In genomic region chrX:136138827-136139639, GRCm38 (mm10) we compare ENCODE assay signal across 9 mouse cellular contexts. TPM values are rescaled to one million over a fixed set of nuclear protein-coding genes. Genes with fewer than 3 reads are reported as not detected.
DNase-seq lines count a peak whose midpoint lies in the region; ATAC-seq lines count a peak whose summit lies in the region.
"Not testable (repeated sequence)": the region's sequence is repeated elsewhere in the genome, so short reads cannot be mapped to it uniquely, and the experiment has no call there.
"Had no signal": no experiment of that assay in that cellular context is flagged by ENCODE, and none has a peak within 500 bp of the region (broad histone marks: within the 10 kb centered on the region; RNA-seq: fewer than 3 reads in every experiment).

Gene Bex4 (plus strand): TSS chrX:136138996.

- peak within 1 kb of the TSS; percentile 33 for H3K4me3 ChIP-seq in embryonic facial prominence, embryonic 14.5 days (ENCODE audit: low read depth, low read length)
- H3K4me3 ChIP-seq in heart, embryonic 10.5 days = peak within 1 kb of the TSS; percentile 54
- peak within 1 kb of the TSS; percentile 44 for H3K4me3 ChIP-seq in hindbrain, embryonic 16.5 days (ENCODE audit: low read length)
- peak within 1 kb of the TSS; percentile 52 for H3K4me3 ChIP-seq in liver, embryonic 11.5 days (ENCODE audit: low read depth, low read length)
- peak within 1 kb of the TSS; percentile 57 for H3K4me3 ChIP-seq in midbrain, embryonic 10.5 days
- peak within 1 kb of the TSS; percentile 32 for H3K4me3 ChIP-seq in stomach, embryonic 15.5 days (replicated peaks)

- H3K4me2 ChIP-seq in embryonic facial prominence, embryonic 14.5 days (ENCODE audit: low read depth, low read length) = peak within 1 kb of the TSS; percentile 44
- H3K4me2 ChIP-seq in hindbrain, embryonic 16.5 days (ENCODE audit: low read length) = peak within 1 kb of the TSS; percentile 57
- peak within 1 kb of the TSS; percentile 55 for H3K4me2 ChIP-seq in liver, embryonic 11.5 days
- H3K4me2 ChIP-seq in stomach, embryonic 15.5 days = peak within 1 kb of the TSS; percentile 44

- not testable (repeated sequence) for H3K9ac ChIP-seq in embryonic facial prominence, embryonic 14.5 days (ENCODE audit: low read depth, low read length); stomach, embryonic 15.5 days
- H3K9ac ChIP-seq in hindbrain, embryonic 16.5 days (ENCODE audit: low read depth, low read length) = peak within 1 kb of the TSS; percentile 55
- peak within 1 kb of the TSS; percentile 57 for H3K9ac ChIP-seq in liver, embryonic 11.5 days (ENCODE audit: low read depth, low read length)

- not testable (repeated sequence) for H3K9me3 ChIP-seq in embryonic facial prominence, embryonic 14.5 days (ENCODE audit: control insufficient read depth, low read length); heart, embryonic 10.5 days; hindbrain, embryonic 16.5 days (ENCODE audit: control insufficient read depth, low read length); liver, embryonic 11.5 days (ENCODE audit: control insufficient read depth, low read length); midbrain, embryonic 10.5 days (replicated peaks); stomach, embryonic 15.5 days

- not testable (repeated sequence) for H3K27me3 ChIP-seq in embryonic facial prominence, embryonic 14.5 days (replicated peaks; ENCODE audit: control insufficient read depth, insufficient read depth, low read length); heart, embryonic 10.5 days (ENCODE audit: insufficient read depth, poor library complexity, severe bottlenecking); hindbrain, embryonic 16.5 days (replicated peaks; ENCODE audit: control insufficient read depth, insufficient read depth, low read length); liver, embryonic 11.5 days (replicated peaks; ENCODE audit: control insufficient read depth, insufficient read depth, low read length); midbrain, embryonic 10.5 days (ENCODE audit: low read depth, poor library complexity, severe bottlenecking); stomach, embryonic 15.5 days (replicated peaks)

- not testable (repeated sequence) for DNase-seq in adrenal gland, postnatal 25 days; embryonic facial prominence, embryonic 14.5 days (ENCODE audit: low spot score); heart, embryonic 10.5 days (ENCODE audit: low spot score); layer of hippocampus, postnatal 25 days (ENCODE audit: extremely low spot score in 1 of 2, low spot score in 1 of 2); liver, embryonic 11.5 days (ENCODE audit: low spot score); midbrain, embryonic 10.5 days (ENCODE audit: low spot score)

- not testable (repeated sequence) for H3K36me3 ChIP-seq in embryonic facial prominence, embryonic 14.5 days (ENCODE audit: control insufficient read depth, insufficient read depth, low read length); heart, embryonic 10.5 days; hindbrain, embryonic 16.5 days (ENCODE audit: control insufficient read depth, insufficient read depth, low read length); liver, embryonic 11.5 days (ENCODE audit: control insufficient read depth, insufficient read depth, low read length); midbrain, embryonic 10.5 days; stomach, embryonic 15.5 days

- H3K27ac ChIP-seq in embryonic facial prominence, embryonic 14.5 days (replicated peaks; ENCODE audit: low read depth, low read length); hindbrain, embryonic 16.5 days (ENCODE audit: low read depth, low read length); liver, embryonic 11.5 days (ENCODE audit: low read depth, low read length); stomach, embryonic 15.5 days: not testable (repeated sequence)
- peak within 1 kb of the TSS; percentile 78 for H3K27ac ChIP-seq in heart, embryonic 10.5 days
- H3K27ac ChIP-seq in midbrain, embryonic 10.5 days (replicated peaks) = peak within 1 kb of the TSS; percentile 68; the same call in 1 of the 2 replicates

- not testable (repeated sequence) for H3K4me1 ChIP-seq in embryonic facial prominence, embryonic 14.5 days (ENCODE audit: control insufficient read depth, insufficient read depth, low read length); heart, embryonic 10.5 days; hindbrain, embryonic 16.5 days (ENCODE audit: control insufficient read depth, insufficient read depth, low read depth, low read length); liver, embryonic 11.5 days (replicated peaks; ENCODE audit: control insufficient read depth, insufficient read depth, low read length); midbrain, embryonic 10.5 days; stomach, embryonic 15.5 days

- WGBS in embryonic facial prominence, embryonic 14.5 days = 49% methylated on average over 8 of the region's 64 CpGs
- WGBS in heart, embryonic 10.5 days = 28% methylated on average over 24 of the region's 64 CpGs
- no CpG with 5 or more reads among the region's 64 CpGs for WGBS in hindbrain, embryonic 16.5 days
- WGBS in liver, embryonic 11.5 days = 10% methylated on average over 18 of the region's 64 CpGs
- 28% methylated on average over 17 of the region's 64 CpGs for WGBS in midbrain, embryonic 10.5 days
- WGBS in stomach, embryonic 15.5 days = 20% methylated on average over 15 of the region's 64 CpGs

- peak; percentile 94 for ATAC-seq in embryonic facial prominence, embryonic 14.5 days (ENCODE audit: low read depth)
- peak; percentile 98 for ATAC-seq in hindbrain, embryonic 16.5 days
- ATAC-seq in liver, embryonic 11.5 days (replicated peaks; ENCODE audit: low FRiP score) = peak; percentile 77
- peak; percentile 87 for ATAC-seq in stomach, embryonic 15.5 days (ENCODE audit: insufficient read depth, low FRiP score, low read depth)

RNA-seq across cellular contexts. Expression of gene Bex4, which starts in this region (rescaled TPM):
- total RNA-seq in adrenal gland, postnatal 25 days (2021) = 7.0 and 10.3 TPM in 2 replicates
- 34.1 and 35.0 TPM in 2 replicates for polyA plus RNA-seq in embryonic facial prominence, embryonic 14.5 days (2014; fragmentation: Nextera tagmentation; extraction: Ambion mirVana)
- 183 and 228 TPM in 2 replicates for polyA plus RNA-seq in heart, embryonic 10.5 days (2016; fragmentation: Nextera tagmentation; extraction: Ambion mirVana)
- polyA plus RNA-seq in hindbrain, embryonic 16.5 days (2015; fragmentation: Nextera tagmentation; extraction: Ambion mirVana) = 137 and 140 TPM in 2 replicates
- 10 to 100 TPM; 21.0 to 22.0 TPM for total RNA-seq in layer of hippocampus, postnatal 25 days (2021)
- 307 and 310 TPM in 2 replicates for polyA plus RNA-seq in liver, embryonic 11.5 days (2014; fragmentation: Nextera tagmentation; extraction: Ambion mirVana)
- 88.7 and 106 TPM in 2 replicates for polyA plus RNA-seq in midbrain, embryonic 10.5 days (2016; fragmentation: Nextera tagmentation; extraction: Ambion mirVana)
- 123 and 143 TPM in 2 replicates for polyA plus RNA-seq in stomach, embryonic 15.5 days (2015; fragmentation: Nextera tagmentation; extraction: Ambion mirVana)
- total RNA-seq: CH12.LX had no signal
